Mouse (Mus musculus): ENCODE measurements at regions not wholly inside any gene's neighbourhood (a gene's known extent, or its start where the extent isn't known, plus 50 kb on each side); places are given as distances from the start of the nearest gene placed in this dataset.
"Not testable (repeated sequence)": the region's sequence is repeated elsewhere in the genome, so short reads cannot be mapped to it uniquely, and the experiment has no call there.

DNA sequence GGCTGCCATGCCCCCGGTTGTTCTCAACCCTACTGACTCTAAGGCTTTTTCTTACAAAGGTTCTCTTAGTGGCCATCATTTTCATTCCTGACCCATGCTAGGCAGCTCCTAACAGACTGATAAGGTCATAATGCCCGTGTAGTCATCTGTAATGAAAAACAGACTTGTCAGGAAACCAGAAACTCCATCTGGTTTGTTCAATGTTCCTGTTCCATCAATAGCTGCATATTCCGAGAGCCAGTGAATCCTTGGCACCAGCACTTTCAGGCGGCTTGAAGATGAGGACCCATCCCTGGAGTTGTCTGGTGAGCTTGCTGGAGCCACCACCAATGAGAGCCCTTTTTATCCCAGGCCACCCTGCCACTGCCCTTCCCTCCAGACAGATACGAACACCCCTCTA is 181.7 kb upstream of the Klf14 start:
- Histone ChIP-seq H3K4me1 (ENCODE audit: control insufficient read depth, insufficient read depth, low read length) (peaks cover 26% of the 10 kb centered on the region), H3K27ac (ENCODE audit: insufficient read depth, low read length) (no peak overlapping the region), H3K4me3 (ENCODE audit: insufficient read depth, low read length) (no peak overlapping the region)
- TF ChIP-seq CTCF (IDR thresholded peaks at IDR 0.05; ENCODE audit: extremely low read depth, insufficient read depth, low read length) (no peak), POLR2A (IDR thresholded peaks at IDR 0.05; ENCODE audit: extremely low read depth, insufficient read depth, low read length) (no peak)

DNA sequence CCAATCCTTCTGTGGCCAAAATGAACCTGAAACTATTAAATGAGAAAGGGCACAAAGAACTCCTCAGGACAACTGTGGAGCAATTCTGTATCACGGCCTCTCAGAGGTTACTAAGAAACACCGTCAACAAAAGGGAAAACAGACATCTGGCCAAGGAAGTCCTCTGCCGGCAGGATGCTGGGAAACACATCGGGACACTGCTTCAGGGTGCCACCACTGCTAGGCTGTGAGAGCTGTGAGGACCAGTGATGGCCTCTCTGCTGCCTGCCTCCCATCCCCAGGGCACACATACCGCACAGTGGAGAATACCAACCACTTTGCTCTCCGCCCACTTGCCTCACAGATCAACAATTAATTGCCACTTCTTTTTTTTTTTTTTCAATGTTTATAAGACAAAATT is 182.6 kb upstream of the Klf14 start:
- Histone ChIP-seq H3K4me1 (ENCODE audit: control insufficient read depth, insufficient read depth, low read length) (peaks cover 24% of the 10 kb centered on the region), H3K4me3 (ENCODE audit: insufficient read depth, low read length) (no peak overlapping the region), H3K27ac (ENCODE audit: insufficient read depth, low read length) (no peak overlapping the region)
- TF ChIP-seq POLR2A (IDR thresholded peaks at IDR 0.05; ENCODE audit: extremely low read depth, insufficient read depth, low read length) (no peak), CTCF (IDR thresholded peaks at IDR 0.05; ENCODE audit: extremely low read depth, insufficient read depth, low read length) (no peak)

- peaks cover 24% of the 10 kb centered on the region for H3K4me1 ChIP-seq (ENCODE audit: control insufficient read depth, insufficient read depth, low read length)
- not testable (repeated sequence) for H3K4me3 ChIP-seq (ENCODE audit: insufficient read depth, low read length); H3K27ac ChIP-seq (ENCODE audit: insufficient read depth, low read length)
Measured at GRCm38 (mm10) chr6:31142479-31143007, 183.7 kb upstream of the Klf14 start.

GRCm38 (mm10) chr6:31145687-31146086 is 186.8 kb upstream of the Klf14 start:
- Histone ChIP-seq H3K4me3 (ENCODE audit: insufficient read depth, low read length) (no peak overlapping the region), H3K4me1 (ENCODE audit: control insufficient read depth, insufficient read depth, low read length) (peaks cover 33% of the 10 kb centered on the region), H3K27ac (ENCODE audit: insufficient read depth, low read length) (no peak overlapping the region)
- TF ChIP-seq CTCF (IDR thresholded peaks at IDR 0.05; ENCODE audit: extremely low read depth, insufficient read depth, low read length) (no peak), POLR2A (IDR thresholded peaks at IDR 0.05; ENCODE audit: extremely low read depth, insufficient read depth, low read length) (no peak)

GRCm38 (mm10) chr6:31146779-31147178 is 187.9 kb upstream of the Klf14 start:
- Histone ChIP-seq H3K4me3 (ENCODE audit: insufficient read depth, low read length) (no peak overlapping the region), H3K27ac (ENCODE audit: insufficient read depth, low read length) (no peak overlapping the region), H3K4me1 (ENCODE audit: control insufficient read depth, insufficient read depth, low read length) (peaks cover 31% of the 10 kb centered on the region)
- TF ChIP-seq CTCF (IDR thresholded peaks at IDR 0.05; ENCODE audit: extremely low read depth, insufficient read depth, low read length) (no peak), POLR2A (IDR thresholded peaks at IDR 0.05; ENCODE audit: extremely low read depth, insufficient read depth, low read length) (no peak)

GRCm38 (mm10) chr6:31147682-31148081 is 188.8 kb upstream of the Klf14 start:
- no peak overlapping the region for H3K4me3 ChIP-seq (ENCODE audit: insufficient read depth, low read length)
- H3K4me1 ChIP-seq (ENCODE audit: control insufficient read depth, insufficient read depth, low read length): peaks cover 29% of the 10 kb centered on the region
- TF ChIP-seq CTCF (IDR thresholded peaks at IDR 0.05; ENCODE audit: extremely low read depth, insufficient read depth, low read length) (no peak), POLR2A (IDR thresholded peaks at IDR 0.05; ENCODE audit: extremely low read depth, insufficient read depth, low read length) (no peak)
- H3K27ac ChIP-seq (ENCODE audit: insufficient read depth, low read length): no peak overlapping the region

GRCm38 (mm10) chr6:31148311-31148856 is 189.5 kb upstream of the Klf14 start:
- TF ChIP-seq CTCF (IDR thresholded peaks at IDR 0.05; ENCODE audit: extremely low read depth, insufficient read depth, low read length) (no peak), POLR2A (IDR thresholded peaks at IDR 0.05; ENCODE audit: extremely low read depth, insufficient read depth, low read length) (no peak)
- H3K4me3 ChIP-seq (ENCODE audit: insufficient read depth, low read length): no peak overlapping the region

DNA sequence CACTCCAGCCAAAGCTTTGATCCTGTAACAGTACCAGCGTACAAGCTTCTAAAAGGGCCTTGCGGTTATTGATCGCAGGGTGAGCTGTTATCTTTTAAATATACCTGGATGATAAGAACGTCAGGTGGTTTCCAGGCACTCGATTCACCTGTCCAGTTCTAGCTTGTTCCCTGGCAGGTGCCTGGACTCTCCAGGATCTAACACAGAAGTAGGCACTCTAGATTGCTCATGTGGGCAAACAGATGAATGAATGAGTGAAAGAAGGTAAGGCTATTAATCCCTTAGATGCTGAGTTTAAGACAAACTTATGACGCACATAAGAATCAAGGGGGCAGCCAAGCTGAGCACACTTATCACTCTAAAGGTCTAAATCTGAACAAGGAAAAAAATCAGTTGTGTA is 190.3 kb upstream of the Klf14 start:
- TF ChIP-seq POLR2A (IDR thresholded peaks at IDR 0.05; ENCODE audit: extremely low read depth, insufficient read depth, low read length): no peak
- TF ChIP-seq CTCF (IDR thresholded peaks at IDR 0.05; ENCODE audit: extremely low read depth, insufficient read depth, low read length): no peak
- Histone ChIP-seq H3K27ac (ENCODE audit: insufficient read depth, low read length) (no peak overlapping the region), H3K4me1 (ENCODE audit: control insufficient read depth, insufficient read depth, low read length) (peaks cover 23% of the 10 kb centered on the region)

More at GRCm38 (mm10) chr6:31148311-31148856, 189.5 kb upstream of the Klf14 start:
- peaks cover 27% of the 10 kb centered on the region for H3K4me1 ChIP-seq (ENCODE audit: control insufficient read depth, insufficient read depth, low read length)
- no peak overlapping the region for H3K27ac ChIP-seq (ENCODE audit: insufficient read depth, low read length)

DNA sequence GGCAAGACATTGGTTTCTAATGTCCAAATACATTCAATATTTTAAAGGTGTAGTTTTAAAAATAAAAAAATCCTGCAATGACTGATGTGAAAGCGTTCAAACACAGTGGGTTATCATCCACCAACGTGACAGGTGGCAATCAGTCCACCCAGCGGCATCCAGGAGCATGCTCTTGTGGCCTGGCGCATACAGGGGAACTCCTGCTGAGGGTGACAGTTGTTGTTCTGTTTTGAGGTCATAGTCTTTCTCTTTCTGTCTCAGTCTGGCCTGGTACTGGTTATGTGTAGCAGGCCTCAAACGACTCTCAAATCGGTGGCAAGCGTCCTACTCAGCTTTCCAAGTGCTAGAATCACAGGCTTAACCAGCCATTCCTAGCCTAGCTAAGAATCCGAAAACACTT is 191.5 kb upstream of the Klf14 start:
- H3K27ac ChIP-seq (ENCODE audit: insufficient read depth, low read length): no peak overlapping the region

More for the DNA sequence above, 190.3 kb upstream of the Klf14 start:
- H3K4me3 ChIP-seq (ENCODE audit: insufficient read depth, low read length): no peak overlapping the region

GRCm38 (mm10) chr6:31155857-31156256 is 197.0 kb upstream of the Klf14 start:
- Histone ChIP-seq H3K4me1 (ENCODE audit: control insufficient read depth, insufficient read depth, low read length) (peaks cover 6% of the 10 kb centered on the region), H3K4me3 (ENCODE audit: insufficient read depth, low read length) (no peak overlapping the region), H3K27ac (ENCODE audit: insufficient read depth, low read length) (no peak overlapping the region)
- TF ChIP-seq POLR2A (IDR thresholded peaks at IDR 0.05; ENCODE audit: extremely low read depth, insufficient read depth, low read length): no peak
- TF ChIP-seq CTCF (IDR thresholded peaks at IDR 0.05; ENCODE audit: extremely low read depth, insufficient read depth, low read length): peak; percentile 59

More for the DNA sequence above, 191.5 kb upstream of the Klf14 start:
- Histone ChIP-seq H3K4me3 (ENCODE audit: insufficient read depth, low read length) (no peak overlapping the region), H3K4me1 (ENCODE audit: control insufficient read depth, insufficient read depth, low read length) (peaks cover 21% of the 10 kb centered on the region)
- no peak for TF ChIP-seq CTCF (IDR thresholded peaks at IDR 0.05; ENCODE audit: extremely low read depth, insufficient read depth, low read length)
- no peak for TF ChIP-seq POLR2A (IDR thresholded peaks at IDR 0.05; ENCODE audit: extremely low read depth, insufficient read depth, low read length)

Data from cortical plate, adult 2 months (tissue).